Mouse (Mus musculus) midbrain, embryonic 11.5 days (tissue): ENCODE data around the gene Apba1. TPM values are rescaled to one million over a fixed set of nuclear protein-coding genes. Genes with fewer than 3 reads are reported as not detected.

Experiments used
- ATAC-seq: fragments of 200-750 bp; cut with Nextera tagmentation; 2 replicates; pipeline ENCODE4 v1.8.0; 2017; ENCODE audit warnings: moderate TSS enrichment, moderate library complexity; ENCODE audit not compliant: low FRiP score
- DNase-seq: peaks from one replicate; pipeline ENCODE4 v3.0.0; 2015; ENCODE audit warnings: low spot score; ENCODE audit errors: missing footprints
- H3K27ac ChIP-seq: fragments of 300-500 bp; sonication (generic); 2 replicates; pipeline ENCODE4 v1.5.1; 2014; ENCODE audit warnings: low read depth, low read length
- H3K27me3 ChIP-seq: fragments of 300-500 bp; sonication (generic); 2 replicates; pipeline ENCODE4 v1.6.1; 2014; ENCODE audit warnings: mild to moderate bottlenecking, low read length, moderate library complexity, mixed read lengths; ENCODE audit not compliant: control insufficient read depth, insufficient read depth
- H3K36me3 ChIP-seq: fragments of 300-500 bp; sonication (generic); 2 replicates; pipeline ENCODE4 v1.6.1; 2014; ENCODE audit warnings: mild to moderate bottlenecking, low read length, moderate library complexity, mixed read lengths; ENCODE audit not compliant: control insufficient read depth, insufficient read depth
- H3K4me1 ChIP-seq: fragments of 300-500 bp; sonication (generic); 2 replicates; pipeline ENCODE4 v1.6.1; 2014; ENCODE audit warnings: low read length; ENCODE audit not compliant: control insufficient read depth, insufficient read depth
- H3K4me2 ChIP-seq: fragments of 300-500 bp; sonication (generic); 2 replicates; pipeline ENCODE4 v1.6.1; 2014; ENCODE audit warnings: mild to moderate bottlenecking, moderate library complexity
- H3K4me3 ChIP-seq: fragments of 300-500 bp; sonication (generic); 2 replicates; pipeline ENCODE4 v1.5.1; 2014; ENCODE audit warnings: low read depth, low read length
- H3K9ac ChIP-seq: fragments of 300-500 bp; sonication (generic); 2 replicates; pipeline ENCODE4 v1.6.1; 2014; ENCODE audit warnings: low read length
- H3K9me3 ChIP-seq: fragments of 300-500 bp; sonication (generic); 2 replicates; pipeline ENCODE4 v1.6.1; 2016; ENCODE audit warnings: low read length; ENCODE audit not compliant: control insufficient read depth
- WGBS: fragments of 180-500 bp; shearing (Covaris S2); extraction: QIAGEN DNeasy Blood & Tissue Kit; methylation state at CpG from one replicate; pipeline ENCODE4 v1.1.7; 2014; 5-methylcytosine and 5-hydroxymethylcytosine counted together
- polyA plus RNA-seq: library from polyadenylated mRNA; unstranded; fragments of >200 nt; fragmentation: Nextera tagmentation; extraction: Ambion mirVana; gene quantifications from 2 replicates; pipeline ENCODE4 v1.2.1, GENCODE M21; 2014

Apba1 gene
- polyA plus RNA-seq, 1 experiment from 2014 or later: 1.4 TPM

GRCm38 (mm10) chr19:23794491-23794890, 35.8 kb downstream of the Apba1 start:
- WGBS: 81% methylated on average over 3 of the region's 3 CpGs
- no peak overlapping the region for H3K4me3 ChIP-seq
- no peak overlapping the region for H3K9ac ChIP-seq
- no peak overlapping the region for H3K4me2 ChIP-seq
- DNase-seq: no peak
- no peaks in the 10 kb centered on the region for H3K27me3 ChIP-seq
- no peaks in the 10 kb centered on the region for H3K9me3 ChIP-seq
- H3K4me1 ChIP-seq: no peaks in the 10 kb centered on the region
- ATAC-seq: no peak
- H3K27ac ChIP-seq: no peak overlapping the region
- H3K36me3 ChIP-seq: no peaks in the 10 kb centered on the region

- Histone ChIP-seq H3K9me3 (no peaks in the 10 kb centered on the region), H3K4me1 (no peaks in the 10 kb centered on the region), H3K4me2 (no peak overlapping the region), H3K36me3 (no peaks in the 10 kb centered on the region), H3K4me3 (no peak overlapping the region), H3K27me3 (no peaks in the 10 kb centered on the region), H3K27ac (no peak overlapping the region), H3K9ac (no peak overlapping the region)
- 84% methylated on average over 4 of the region's 4 CpGs for whole genome bisulfite sequencing
- no peak for DNase-seq
- ATAC-seq: no peak
Measured at GRCm38 (mm10) chr19:23795156-23795555, 36.5 kb downstream of the Apba1 start.

- H3K36me3 ChIP-seq: no peaks in the 10 kb centered on the region
Measured at GRCm38 (mm10) chr19:23801174-23801573, 42.5 kb downstream of the Apba1 start.

GRCm38 (mm10) chr19:23803221-23803870, 44.7 kb downstream of the Apba1 start:
- no peak overlapping the region for H3K9ac ChIP-seq
- H3K4me3 ChIP-seq: no peak overlapping the region
- no peak overlapping the region for H3K4me2 ChIP-seq
- no peaks in the 10 kb centered on the region for H3K36me3 ChIP-seq
- H3K27ac ChIP-seq: no peak overlapping the region
- H3K27me3 ChIP-seq: no peaks in the 10 kb centered on the region
- H3K4me1 ChIP-seq: no peaks in the 10 kb centered on the region
- no peak for DNase-seq
- no peaks in the 10 kb centered on the region for H3K9me3 ChIP-seq
- 75% methylated on average over 4 of the region's 4 CpGs for WGBS
- no peak for ATAC-seq

More at GRCm38 (mm10) chr19:23801174-23801573, 42.5 kb downstream of the Apba1 start:
- no peak overlapping the region for H3K4me2 ChIP-seq
- 78% methylated on average over 1 of the region's 1 CpGs for WGBS
- H3K4me3 ChIP-seq: no peak overlapping the region
- DNase-seq: no peak
- H3K9ac ChIP-seq: no peak overlapping the region
- no peak overlapping the region for H3K27ac ChIP-seq
- H3K27me3 ChIP-seq: no peaks in the 10 kb centered on the region
- no peaks in the 10 kb centered on the region for H3K4me1 ChIP-seq
- no peak for ATAC-seq
- H3K9me3 ChIP-seq: no peaks in the 10 kb centered on the region

- ATAC-seq (no peak), DNase-seq (no peak)
- no peak overlapping the region for H3K4me2 ChIP-seq
- no peaks in the 10 kb centered on the region for H3K9me3 ChIP-seq
- no peaks in the 10 kb centered on the region for H3K4me1 ChIP-seq
- no peaks in the 10 kb centered on the region for H3K36me3 ChIP-seq
- 57% methylated on average over 6 of the region's 6 CpGs for WGBS
- H3K4me3 ChIP-seq: no peak overlapping the region
- no peak overlapping the region for H3K9ac ChIP-seq
- H3K27ac ChIP-seq: no peak overlapping the region
- no peaks in the 10 kb centered on the region for H3K27me3 ChIP-seq
Measured at GRCm38 (mm10) chr19:23806796-23807195, 48.1 kb downstream of the Apba1 start.

- Histone ChIP-seq H3K27me3 (no peaks in the 10 kb centered on the region), H3K9ac (no peak overlapping the region), H3K27ac (no peak overlapping the region), H3K4me3 (no peak overlapping the region), H3K9me3 (no peaks in the 10 kb centered on the region), H3K36me3 (no peaks in the 10 kb centered on the region), H3K4me1 (no peaks in the 10 kb centered on the region), H3K4me2 (no peak overlapping the region)
- DNase-seq: no peak
- 79% methylated on average over 8 of the region's 8 CpGs for WGBS
- ATAC-seq: no peak
Measured at GRCm38 (mm10) chr19:23807371-23807770, 48.7 kb downstream of the Apba1 start.

GRCm38 (mm10) chr19:23809236-23809635, 50.5 kb downstream of the Apba1 start:
- H3K27ac ChIP-seq: no peak overlapping the region
- H3K4me1 ChIP-seq: no peaks in the 10 kb centered on the region
- H3K9ac ChIP-seq: no peak overlapping the region
- H3K27me3 ChIP-seq: no peaks in the 10 kb centered on the region
- 100% methylated on average over 1 of the region's 1 CpGs for WGBS
- no peak overlapping the region for H3K4me3 ChIP-seq
- H3K36me3 ChIP-seq: no peaks in the 10 kb centered on the region
- no peaks in the 10 kb centered on the region for H3K9me3 ChIP-seq
- H3K4me2 ChIP-seq: no peak overlapping the region
- ATAC-seq: no peak
- DNase-seq: no peak

- WGBS: 83% methylated on average over 5 of the region's 5 CpGs
- Histone ChIP-seq H3K27me3 (no peaks in the 10 kb centered on the region), H3K9me3 (no peaks in the 10 kb centered on the region), H3K4me2 (no peak overlapping the region), H3K36me3 (no peaks in the 10 kb centered on the region), H3K4me3 (no peak overlapping the region), H3K27ac (no peak overlapping the region), H3K9ac (no peak overlapping the region), H3K4me1 (no peaks in the 10 kb centered on the region)
- DNase-seq (no peak), ATAC-seq (no peak)
Measured at GRCm38 (mm10) chr19:23810512-23810911, 51.8 kb downstream of the Apba1 start.

GRCm38 (mm10) chr19:23810976-23811375, 52.3 kb downstream of the Apba1 start:
- H3K4me3 ChIP-seq: no peak overlapping the region
- H3K9ac ChIP-seq: no peak overlapping the region
- no peaks in the 10 kb centered on the region for H3K4me1 ChIP-seq
- no peaks in the 10 kb centered on the region for H3K9me3 ChIP-seq
- H3K4me2 ChIP-seq: no peak overlapping the region
- WGBS: 84% methylated on average over 5 of the region's 5 CpGs
- ATAC-seq (no peak), DNase-seq (no peak)
- H3K27me3 ChIP-seq: no peaks in the 10 kb centered on the region
- no peaks in the 10 kb centered on the region for H3K36me3 ChIP-seq
- H3K27ac ChIP-seq: no peak overlapping the region
